9 mouse cellular contexts compared by ENCODE assay signal in genomic region chr13:64273352-64273751, GRCm38 (mm10). TPM values are rescaled to one million over a fixed set of nuclear protein-coding genes. Genes with fewer than 3 reads are reported as not detected.
A peak's percentile ranks its signal among the peaks of the same experiment; 100 is the strongest.
DNase-seq lines count a peak whose midpoint lies in the region; ATAC-seq and TF ChIP-seq lines count a peak whose summit lies in the region.
"Had no signal": no experiment of that assay in that cellular context is flagged by ENCODE, and none has a peak within 500 bp of the region (broad histone marks: within the 10 kb centered on the region; RNA-seq: fewer than 3 reads in every experiment).

No protein-coding gene starts in this region.

- H3K4me3 ChIP-seq in lung, embryonic 14.5 days (ENCODE audit: low read depth, low read length): peak overlapping the region; percentile 83
- H3K4me3 ChIP-seq in forebrain, embryonic 15.5 days: peak overlapping the region; percentile 79; the same call in 1 of the 2 replicates
- H3K4me3 ChIP-seq in limb, embryonic 13.5 days: peak overlapping the region; percentile 85
- H3K4me3 ChIP-seq in stomach, embryonic 14.5 days (ENCODE audit: low read depth, low read length): peak overlapping the region; percentile 78

- WGBS in lung, embryonic 14.5 days: 31% methylated on average over 8 of the region's 8 CpGs
- WGBS in forebrain, embryonic 15.5 days: 52% methylated on average over 8 of the region's 8 CpGs
- WGBS in limb, embryonic 13.5 days: 33% methylated on average over 8 of the region's 8 CpGs
- 36% methylated on average over 8 of the region's 8 CpGs for WGBS in stomach, embryonic 14.5 days

- H3K4me1 ChIP-seq in lung, embryonic 14.5 days (ENCODE audit: insufficient read depth): peaks cover 5% of the 10 kb centered on the region; the same call in 1 of the 2 replicates
- peaks cover 19% of the 10 kb centered on the region for H3K4me1 ChIP-seq in forebrain, embryonic 15.5 days
- H3K4me1 ChIP-seq in limb, embryonic 13.5 days: peaks cover 8% of the 10 kb centered on the region
- peaks cover 8% of the 10 kb centered on the region; the same call in 1 of the 2 replicates for H3K4me1 ChIP-seq in stomach, embryonic 14.5 days (ENCODE audit: control insufficient read depth, insufficient read depth, low read length)

- H3K36me3 ChIP-seq in lung, embryonic 14.5 days (ENCODE audit: insufficient read depth): no peaks in the 10 kb centered on the region
- no peaks in the 10 kb centered on the region for H3K36me3 ChIP-seq in forebrain, embryonic 15.5 days
- H3K36me3 ChIP-seq in limb, embryonic 13.5 days: no peaks in the 10 kb centered on the region
- no peaks in the 10 kb centered on the region for H3K36me3 ChIP-seq in stomach, embryonic 14.5 days (ENCODE audit: control insufficient read depth, insufficient read depth, low read length)
- H3K36me3 ChIP-seq: G1E had no signal

- TF ChIP-seq CTCF in lung, embryonic 14.5 days (IDR thresholded peaks at IDR 0.05; ENCODE audit: low read depth): no peak

- peak overlapping the region; percentile 99 for H3K4me2 ChIP-seq in lung, embryonic 14.5 days
- H3K4me2 ChIP-seq in forebrain, embryonic 15.5 days (replicated peaks): peak overlapping the region; percentile 99
- H3K4me2 ChIP-seq in limb, embryonic 13.5 days (replicated peaks): peak overlapping the region; percentile 99
- H3K4me2 ChIP-seq in stomach, embryonic 14.5 days (replicated peaks; ENCODE audit: low read depth, low read length): peak overlapping the region; percentile 100

- peak overlapping the region; percentile 68 for H3K9ac ChIP-seq in lung, embryonic 14.5 days
- H3K9ac ChIP-seq in forebrain, embryonic 15.5 days (replicated peaks): no peak overlapping the region
- no peak overlapping the region for H3K9ac ChIP-seq in limb, embryonic 13.5 days
- no peak overlapping the region for H3K9ac ChIP-seq in stomach, embryonic 14.5 days (replicated peaks; ENCODE audit: low read depth, low read length)

- DNase-seq in lung, embryonic 14.5 days: no peak
- no peak for DNase-seq in lung, postnatal 14 days
- DNase-seq in adipocyte (ENCODE audit: low spot score): no peak

- no peaks in the 10 kb centered on the region; the same call in 1 of the 2 replicates for H3K27me3 ChIP-seq in lung, embryonic 14.5 days (ENCODE audit: insufficient read depth, low read length)
- H3K27me3 ChIP-seq in forebrain, embryonic 15.5 days: peaks cover 19% of the 10 kb centered on the region
- 0 out of 2 replicates have a peak, but pooled peaks cover 5% of the 10 kb centered on the region for H3K27me3 ChIP-seq in limb, embryonic 13.5 days
- no peaks in the 10 kb centered on the region for H3K27me3 ChIP-seq in stomach, embryonic 14.5 days (ENCODE audit: control insufficient read depth, insufficient read depth, low read length)

- H3K9me3 ChIP-seq in lung, embryonic 14.5 days (ENCODE audit: low read depth, low read length): no peaks in the 10 kb centered on the region
- no peaks in the 10 kb centered on the region for H3K9me3 ChIP-seq in forebrain, embryonic 15.5 days
- H3K9me3 ChIP-seq in limb, embryonic 13.5 days: no peaks in the 10 kb centered on the region
- H3K9me3 ChIP-seq in stomach, embryonic 14.5 days (ENCODE audit: control insufficient read depth, low read depth, low read length): no peaks in the 10 kb centered on the region

- H3K27ac ChIP-seq in lung, embryonic 14.5 days (ENCODE audit: low read depth): no peak overlapping the region
- no peak overlapping the region for H3K27ac ChIP-seq in forebrain, embryonic 15.5 days (replicated peaks)
- no peak overlapping the region for H3K27ac ChIP-seq in limb, embryonic 13.5 days
- no peak overlapping the region for H3K27ac ChIP-seq in stomach, embryonic 14.5 days (ENCODE audit: low read length)

- ATAC-seq in lung, embryonic 14.5 days (ENCODE audit: insufficient read depth): no peak
- ATAC-seq in forebrain, embryonic 15.5 days (replicated peaks): no peak
- no peak for ATAC-seq in limb, embryonic 13.5 days (ENCODE audit: low FRiP score, low read depth)
- ATAC-seq in stomach, embryonic 14.5 days (ENCODE audit: insufficient number of reproducible peaks, insufficient read depth, low FRiP score, low read depth): no peak
- no peak for ATAC-seq in megakaryocyte-erythroid progenitor cell, adult 5-6 weeks (replicated peaks; ENCODE audit: low FRiP score, low TSS enrichment, poor library complexity, severe bottlenecking)
- ATAC-seq in frontal cortex, adult (ENCODE audit: low TSS enrichment): no peak

RNA-seq across cellular contexts. Expression of gene Cdc14b, which starts 1.7 kb away (rescaled TPM):
- 17.1 and 20.3 TPM in 2 replicates for polyA plus RNA-seq in lung, embryonic 14.5 days (2014; fragmentation: Nextera tagmentation; extraction: Ambion mirVana)
- polyA plus RNA-seq in forebrain, embryonic 15.5 days (2015; fragmentation: Nextera tagmentation; extraction: Ambion mirVana): 2.8 and 3.0 TPM in 2 replicates
- polyA plus RNA-seq in limb, embryonic 13.5 days (2015; fragmentation: Nextera tagmentation; extraction: Ambion mirVana): 17.0 and 22.0 TPM in 2 replicates
- polyA plus RNA-seq in stomach, embryonic 14.5 days (2014; fragmentation: Nextera tagmentation; extraction: Ambion mirVana): 43.9 and 46.0 TPM in 2 replicates
- total RNA-seq in megakaryocyte-erythroid progenitor cell, adult 5-6 weeks (2014; fragmentation: Nextera tagmentation): 1.9 and 2.9 TPM in 2 replicates
- total RNA-seq in megakaryocyte-erythroid progenitor cell, adult 5-6 weeks (2017): 0.50 and 4.8 TPM in 2 replicates

RNA-seq across cellular contexts. Expression of gene Aaed1, which starts 39.2 kb away (rescaled TPM):
- polyA plus RNA-seq in lung, embryonic 14.5 days (2014; fragmentation: Nextera tagmentation; extraction: Ambion mirVana): 50.1 and 51.9 TPM in 2 replicates
- polyA plus RNA-seq in forebrain, embryonic 15.5 days (2015; fragmentation: Nextera tagmentation; extraction: Ambion mirVana): 10.2 and 10.3 TPM in 2 replicates
- polyA plus RNA-seq in limb, embryonic 13.5 days (2015; fragmentation: Nextera tagmentation; extraction: Ambion mirVana): 38.9 and 41.4 TPM in 2 replicates
- polyA plus RNA-seq in stomach, embryonic 14.5 days (2014; fragmentation: Nextera tagmentation; extraction: Ambion mirVana): 62.3 and 68.3 TPM in 2 replicates
- total RNA-seq in megakaryocyte-erythroid progenitor cell, adult 5-6 weeks (2014; fragmentation: Nextera tagmentation): 20.4 and 26.9 TPM in 2 replicates
- total RNA-seq in megakaryocyte-erythroid progenitor cell, adult 5-6 weeks (2017): 56.5 and 65.2 TPM in 2 replicates
